Mouse (Mus musculus): ENCODE measurements around the gene Chd3. TPM values are rescaled to one million over a fixed set of nuclear protein-coding genes. Genes with fewer than 3 reads are reported as not detected.

Gene Chd3
- total RNA-seq, 2 experiments from 2014 or later = 406 to 416 TPM

GRCm38 (mm10) chr11:69412548-69412947, 43.3 kb upstream of the Chd3 start:
- DNase-seq (ENCODE audit: extremely low spot score in 1 of 2, low spot score in 2 of 2) = no peak
- Histone ChIP-seq H3K27ac (peak overlapping the region; percentile 50; the same call in 1 of the 2 replicates), H3K4me3 (peak overlapping the region; percentile 88)
- intact Hi-C loops (cut with DNase I) = loop anchor here (5.0 to 10.0 kb wide), 2 partner anchors 252 to 315 kb away; partner anchors contain the start of genes Cd68, Mpdu1 and Per1
- no peak for TF ChIP-seq CTCF (IDR thresholded peaks at IDR 0.05)

GRCm38 (mm10) chr11:69411538-69412203, 42.5 kb upstream of the Chd3 start:
- H3K27ac ChIP-seq = peak overlapping the region; percentile 95
- peak; percentile 54 to 71 for DNase-seq (ENCODE audit: extremely low spot score in 1 of 2, low spot score in 2 of 2)
- H3K4me3 ChIP-seq = peak overlapping the region; percentile 88
- no peak for TF ChIP-seq CTCF (IDR thresholded peaks at IDR 0.05)
- intact Hi-C loops (cut with DNase I) = loop anchor here (5.0 to 10.0 kb wide), 2 partner anchors 253 to 314 kb away; partner anchors contain the start of genes Cd68, Mpdu1 and Per1

- DNase-seq (ENCODE audit: extremely low spot score in 1 of 2, low spot score in 2 of 2) = peak; percentile 92 to 93
- intact Hi-C loops (cut with DNase I) = loop anchor here (5.0 to 10.0 kb wide), 2 partner anchors 254 to 314 kb away; partner anchors contain the start of genes Cd68, Mpdu1 and Per1
- no peak for TF ChIP-seq CTCF (IDR thresholded peaks at IDR 0.05)
- Histone ChIP-seq H3K4me3 (peak overlapping the region; percentile 88), H3K27ac (peak overlapping the region; percentile 95)
Measured at GRCm38 (mm10) chr11:69411073-69411535, 41.9 kb upstream of the Chd3 start.

- peak overlapping the region; percentile 95 for H3K27ac ChIP-seq
- peak overlapping the region; percentile 88 for H3K4me3 ChIP-seq
- no peak for TF ChIP-seq CTCF (IDR thresholded peaks at IDR 0.05)
- intact Hi-C loops (cut with DNase I) = loop anchor here (1.0 to 10.0 kb wide), 3 partner anchors 8 to 313 kb away; partner anchors contain the start of genes Cd68, Mpdu1 and Per1
- peak; percentile 70 to 72 for DNase-seq (ENCODE audit: extremely low spot score in 1 of 2, low spot score in 2 of 2)
Measured at GRCm38 (mm10) chr11:69410310-69411072, 41.3 kb upstream of the Chd3 start.

- Histone ChIP-seq H3K27ac (peak overlapping the region; percentile 95), H3K4me3 (peak overlapping the region; percentile 88)
- no peak for DNase-seq (ENCODE audit: extremely low spot score in 1 of 2, low spot score in 2 of 2)
- TF ChIP-seq CTCF (IDR thresholded peaks at IDR 0.05) = no peak
- intact Hi-C loops (cut with DNase I) = loop anchor here (1.0 to 10.0 kb wide), 3 partner anchors 8 to 313 kb away; partner anchors contain the start of genes Cd68, Mpdu1 and Per1
Measured at GRCm38 (mm10) chr11:69410045-69410309, 40.8 kb upstream of the Chd3 start.

GRCm38 (mm10) chr11:69409378-69410044, 40.3 kb upstream of the Chd3 start:
- intact Hi-C loops (cut with DNase I) = loop anchor here (1.0 to 10.0 kb wide), 3 partner anchors 9 to 312 kb away; partner anchors contain the start of genes Cd68, Mpdu1 and Per1
- H3K4me3 ChIP-seq = peak overlapping the region; percentile 88
- H3K27ac ChIP-seq = peak overlapping the region; percentile 95
- DNase-seq (ENCODE audit: extremely low spot score in 1 of 2, low spot score in 2 of 2) = peak; percentile 81 to 86
- no peak for TF ChIP-seq CTCF (IDR thresholded peaks at IDR 0.05)

- intact Hi-C loops (cut with DNase I) = no loop called here
- TF ChIP-seq CTCF (IDR thresholded peaks at IDR 0.05) = peak; percentile 21
- Histone ChIP-seq H3K4me3 (peak overlapping the region; percentile 88), H3K27ac (peak overlapping the region; percentile 95)
- DNase-seq (ENCODE audit: extremely low spot score in 1 of 2, low spot score in 2 of 2) = peak; percentile 73 to 78
Measured at GRCm38 (mm10) chr11:69408541-69409377, 39.6 kb upstream of the Chd3 start.

- intact Hi-C loops (cut with DNase I) = no loop called here
- no peak overlapping the region for H3K27ac ChIP-seq
- TF ChIP-seq CTCF (IDR thresholded peaks at IDR 0.05) = no peak
Measured at GRCm38 (mm10) chr11:69407724-69408004, 38.5 kb upstream of the Chd3 start.

GRCm38 (mm10) chr11:69406867-69407723, 37.9 kb upstream of the Chd3 start:
- intact Hi-C loops (cut with DNase I) = no loop called here
- no peak for TF ChIP-seq CTCF (IDR thresholded peaks at IDR 0.05)
- Histone ChIP-seq H3K4me3 (no peak overlapping the region), H3K27ac (no peak overlapping the region)
- DNase-seq (ENCODE audit: extremely low spot score in 1 of 2, low spot score in 2 of 2) = no peak

More at GRCm38 (mm10) chr11:69407724-69408004, 38.5 kb upstream of the Chd3 start:
- peak overlapping the region; percentile 88 for H3K4me3 ChIP-seq
- no peak for DNase-seq (ENCODE audit: extremely low spot score in 1 of 2, low spot score in 2 of 2)

- intact Hi-C loops (cut with DNase I) = no loop called here
- no peak for DNase-seq (ENCODE audit: extremely low spot score in 1 of 2, low spot score in 2 of 2)
- TF ChIP-seq CTCF (IDR thresholded peaks at IDR 0.05) = no peak
- no peak overlapping the region for H3K4me3 ChIP-seq
- H3K27ac ChIP-seq = no peak overlapping the region
Measured at GRCm38 (mm10) chr11:69406282-69406681, 37.1 kb upstream of the Chd3 start.

Measured in left cerebral cortex, adult 2 months (tissue).